Mouse (Mus musculus): ENCODE results near the gene Mill2.
"Not testable (repeated sequence)": the region's sequence is repeated elsewhere in the genome, so short reads cannot be mapped to it uniquely, and the experiment has no call there.

The Mill2 gene

DNA sequence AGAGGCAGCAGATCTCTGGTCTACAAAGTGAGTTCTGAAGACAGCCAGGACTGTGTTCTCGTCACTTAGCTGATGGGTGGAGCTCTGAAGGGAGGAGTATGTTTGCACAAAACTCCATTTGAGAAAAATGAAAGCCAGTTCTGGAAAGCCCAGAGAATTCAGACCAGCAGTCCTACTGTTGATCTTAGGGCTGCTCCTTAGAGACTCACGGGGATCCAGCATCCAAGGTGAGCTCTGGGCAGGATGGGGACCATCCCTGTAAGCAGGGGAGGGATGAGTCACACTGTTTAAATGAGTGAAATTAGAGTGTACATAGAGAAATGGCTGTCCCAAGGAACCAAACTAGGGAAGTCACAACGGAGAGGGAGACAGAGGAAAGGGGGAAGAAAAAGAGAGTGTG, at the start of gene Mill2:
Mill2 (plus strand) TSS at position 102 of the 400 bp plus-strand sequence.
- DNase-seq (ENCODE audit: low read depth), result no peak

DNA sequence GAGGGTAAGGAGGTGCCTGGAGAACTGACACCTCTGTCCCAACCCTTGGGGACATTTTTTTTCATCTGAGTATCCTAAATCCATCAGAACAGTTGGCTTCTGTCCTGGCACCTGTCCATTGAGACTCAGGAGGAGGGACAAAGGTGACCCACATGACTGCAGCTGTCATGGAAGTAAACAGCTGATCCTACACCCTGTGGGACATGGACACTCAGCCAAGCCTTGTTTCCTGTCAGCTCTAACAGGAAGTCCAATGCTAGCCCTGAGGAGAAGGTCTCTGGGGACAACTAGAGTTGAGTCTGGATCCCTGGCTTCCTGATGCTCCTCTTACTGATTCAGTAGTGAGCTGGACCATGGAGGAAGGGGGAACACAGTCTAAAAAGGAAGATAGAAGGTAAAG, 49.1 kb upstream of the Mill2 start:
- DNase-seq (ENCODE audit: low read depth), result not testable (repeated sequence)

GRCm38 (mm10) chr7:18798420-18798819, 41.3 kb upstream of the Mill2 start, which contains the start of gene Psg19:
Gene Psg19 (minus strand): TSS chr7:18798520.
- no peak for DNase-seq (ENCODE audit: low read depth)

GRCm38 (mm10) chr7:18799129-18799528, 40.6 kb upstream of the Mill2 start:
- no peak for DNase-seq (ENCODE audit: low read depth)

DNA sequence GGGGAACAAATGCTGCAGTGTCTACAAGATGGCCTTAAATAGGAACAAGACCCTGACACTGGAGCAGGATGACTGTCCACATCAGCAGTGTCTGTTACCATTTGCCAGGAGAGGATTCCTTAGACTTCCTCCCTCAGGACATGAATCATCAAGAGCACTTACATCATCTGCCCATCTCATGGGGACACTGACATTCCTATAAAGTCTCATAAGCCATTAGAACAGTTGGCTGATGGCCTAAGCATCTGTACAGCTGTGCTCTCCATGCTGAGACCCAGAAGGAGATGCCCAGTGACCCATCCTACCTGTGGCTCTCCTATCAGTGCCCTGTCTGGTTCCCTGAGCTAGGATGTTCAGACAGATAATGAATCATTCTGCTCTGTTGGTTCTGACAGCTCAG, 36.2 kb upstream of the Mill2 start:
- DNase-seq (ENCODE audit: low read depth), result no peak

- DNase-seq (ENCODE audit: low read depth), result no peak
Observed at GRCm38 (mm10) chr7:18818301-18818700, 21.5 kb upstream of the Mill2 start.

- no peak for DNase-seq (ENCODE audit: low read depth)
Observed at GRCm38 (mm10) chr7:18821507-18821906, 18.3 kb upstream of the Mill2 start, which contains the start of gene Psg17. Gene Psg17 (minus strand): TSS chr7:18821607.

GRCm38 (mm10) chr7:18827792-18828546, 11.8 kb upstream of the Mill2 start:
- DNase-seq (ENCODE audit: low read depth), result no peak

DNA sequence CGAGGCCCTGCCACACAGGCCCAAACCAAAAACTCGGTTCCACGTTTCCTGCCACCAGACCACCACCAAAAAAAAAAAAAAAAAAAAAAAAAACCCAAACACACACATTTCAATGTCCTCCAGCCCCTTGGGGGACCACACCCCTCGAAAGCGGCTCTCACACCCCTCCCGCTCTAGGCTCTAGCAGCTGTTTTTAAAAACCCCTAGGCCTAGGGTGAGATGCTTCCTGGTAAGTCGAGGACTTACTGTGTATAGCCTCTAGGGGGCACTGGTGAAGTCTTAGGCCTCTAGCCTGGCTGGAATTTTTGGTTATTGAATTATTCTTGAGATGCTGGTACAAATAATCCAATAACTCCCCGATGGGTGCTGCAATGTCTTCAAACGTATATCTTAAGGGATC, 11.2 kb upstream of the Mill2 start:
- no peak for DNase-seq (ENCODE audit: low read depth)

GRCm38 (mm10) chr7:18829545-18829944, 10.2 kb upstream of the Mill2 start:
- no peak for DNase-seq (ENCODE audit: low read depth)

DNA sequence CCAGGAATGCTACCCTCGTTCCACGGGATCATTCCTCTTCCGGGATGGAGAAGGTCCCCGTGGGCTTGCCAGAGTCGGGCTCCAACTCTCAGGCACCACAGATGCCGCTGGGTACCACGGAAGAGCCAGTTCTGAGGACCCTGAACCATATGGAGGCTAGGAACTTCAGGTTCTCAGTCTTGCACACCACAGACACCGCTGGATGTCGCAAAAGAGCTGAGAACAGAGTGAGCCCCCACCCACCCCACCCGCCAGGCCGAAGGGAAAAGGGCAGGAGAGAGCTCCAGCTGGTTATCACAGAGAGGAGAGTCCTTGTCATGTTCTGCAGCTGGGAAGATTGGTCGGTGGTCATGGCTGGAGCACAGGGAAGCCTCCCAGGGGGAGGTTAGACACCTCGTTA, 7.5 kb upstream of the Mill2 start:
- no peak for DNase-seq (ENCODE audit: low read depth)

GRCm38 (mm10) chr7:18840386-18841173, 814 bp downstream of the Mill2 start:
- DNase-seq (ENCODE audit: low read depth), result no peak

- no peak for DNase-seq (ENCODE audit: low read depth)
Observed at GRCm38 (mm10) chr7:18841174-18841567, 1.4 kb downstream of the Mill2 start.

DNA sequence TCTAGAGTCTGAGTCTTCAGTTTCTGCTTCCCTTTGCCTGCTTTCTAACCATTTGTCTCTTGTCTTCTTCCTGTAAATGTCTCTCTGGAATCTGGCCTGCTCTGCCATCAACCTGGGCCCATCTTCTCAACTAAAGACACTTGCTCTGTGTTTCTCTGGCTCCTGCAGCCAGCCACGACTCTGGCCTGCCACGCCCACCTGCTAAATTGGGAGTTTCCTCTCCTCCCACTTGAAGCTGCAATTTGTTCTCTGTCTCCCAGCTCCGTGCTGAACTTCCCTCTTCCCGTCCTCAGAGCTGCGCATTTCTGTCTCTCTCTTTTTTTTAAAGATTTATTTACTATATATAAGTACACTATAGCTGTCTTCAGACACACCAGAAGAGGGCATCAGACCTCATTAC, 5.0 kb downstream of the Mill2 start:
- no peak for DNase-seq (ENCODE audit: low read depth)

GRCm38 (mm10) chr7:18848395-18848794, 8.6 kb downstream of the Mill2 start:
- no peak for DNase-seq (ENCODE audit: low read depth)

DNA sequence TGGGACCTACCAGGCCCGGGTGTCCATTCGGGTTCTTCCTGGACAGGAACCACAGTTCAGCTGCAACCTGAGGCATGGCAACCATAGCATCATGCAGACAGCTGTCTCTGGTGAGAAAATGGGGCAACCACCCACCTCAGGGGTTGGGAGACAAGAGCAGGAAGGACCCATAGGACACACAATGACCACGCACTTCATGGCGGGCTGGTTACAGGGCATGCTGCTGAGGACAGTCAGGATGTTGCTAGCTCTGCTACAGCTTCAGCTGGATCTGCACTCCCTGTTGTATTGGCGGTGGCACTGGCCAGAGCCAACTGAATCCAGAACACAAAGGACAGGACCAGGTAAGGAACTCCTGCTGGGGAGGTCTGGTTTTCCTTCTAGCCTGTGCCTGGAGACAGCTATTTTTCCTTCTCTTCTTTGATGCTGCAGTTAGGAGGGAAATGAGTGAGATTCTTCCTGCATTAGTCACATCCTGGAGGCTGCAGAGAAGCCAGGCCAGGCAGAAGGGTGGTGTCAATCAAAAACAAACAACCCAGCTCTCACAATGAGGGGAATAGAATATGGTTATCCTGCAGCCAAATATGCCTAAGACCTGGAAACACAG, 18.6 kb downstream of the Mill2 start:
- DNase-seq (ENCODE audit: low read depth), result no peak

- no peak for DNase-seq (ENCODE audit: low read depth)
Observed at GRCm38 (mm10) chr7:18862801-18863200, 23.0 kb downstream of the Mill2 start.

GRCm38 (mm10) chr7:18868491-18868890, 28.7 kb downstream of the Mill2 start:
- no peak for DNase-seq (ENCODE audit: low read depth)

DNA sequence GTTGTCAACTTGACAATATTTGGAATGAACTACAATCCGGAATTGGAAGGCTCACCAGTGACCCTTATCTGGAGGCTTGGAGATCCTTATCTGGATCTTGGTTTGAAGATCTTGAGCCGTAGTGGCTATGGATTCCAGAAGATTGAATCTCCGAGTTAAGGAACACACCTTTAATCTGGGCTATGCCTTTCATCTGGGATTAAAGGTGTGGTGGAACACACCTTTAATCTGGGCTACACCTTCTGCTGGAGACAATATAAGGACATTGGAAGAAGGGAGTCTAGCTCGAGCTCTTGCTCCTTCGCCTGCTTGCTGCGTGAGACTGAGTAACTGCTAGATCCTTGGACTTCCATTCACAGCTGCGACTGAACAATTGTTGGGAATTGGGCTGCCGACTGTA, 31.3 kb downstream of the Mill2 start, which contains the start of gene Pglyrp1:
Pglyrp1 (plus strand) TSS at position 301 of the 400 bp plus-strand sequence.
- not testable (repeated sequence) for DNase-seq (ENCODE audit: low read depth)

DNA sequence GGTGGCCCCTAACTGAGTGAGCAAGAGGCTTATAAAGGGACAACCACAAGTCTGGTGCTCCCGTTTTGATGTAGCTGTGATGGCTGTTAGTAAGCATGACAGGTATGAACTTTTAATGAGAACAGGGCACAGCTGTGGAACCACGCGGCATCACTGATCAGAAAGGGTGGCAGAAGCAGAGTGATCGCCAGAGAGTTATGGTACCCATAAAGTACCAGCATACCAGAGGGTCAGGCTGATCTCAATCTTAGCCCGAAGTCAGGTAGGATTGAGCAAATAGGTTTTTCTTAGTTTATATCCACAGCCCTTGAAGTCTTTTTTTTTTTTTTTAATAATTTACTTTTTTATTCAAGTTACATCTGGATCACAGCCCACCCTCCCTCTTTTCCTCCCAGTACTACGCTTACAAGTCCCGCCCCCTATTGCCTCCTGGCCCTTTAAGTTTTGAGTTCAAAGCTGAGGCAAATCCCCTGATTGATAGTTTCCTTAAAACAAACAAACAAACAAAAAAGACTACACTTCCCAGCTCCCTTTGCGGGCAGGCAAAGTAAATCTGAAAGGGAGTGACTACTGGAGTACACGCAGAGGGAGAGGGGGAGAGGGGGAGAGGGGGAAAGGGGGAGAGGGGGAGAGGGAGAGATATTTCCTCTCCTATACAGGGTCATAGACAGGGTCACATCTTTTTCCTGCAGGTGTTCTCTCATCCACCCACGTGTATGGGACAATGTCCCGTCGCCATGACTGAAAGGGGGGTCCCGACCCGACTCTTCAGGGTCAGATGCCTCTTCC, 32.4 kb downstream of the Mill2 start:
- DNase-seq (ENCODE audit: low read depth), result no peak

DNA sequence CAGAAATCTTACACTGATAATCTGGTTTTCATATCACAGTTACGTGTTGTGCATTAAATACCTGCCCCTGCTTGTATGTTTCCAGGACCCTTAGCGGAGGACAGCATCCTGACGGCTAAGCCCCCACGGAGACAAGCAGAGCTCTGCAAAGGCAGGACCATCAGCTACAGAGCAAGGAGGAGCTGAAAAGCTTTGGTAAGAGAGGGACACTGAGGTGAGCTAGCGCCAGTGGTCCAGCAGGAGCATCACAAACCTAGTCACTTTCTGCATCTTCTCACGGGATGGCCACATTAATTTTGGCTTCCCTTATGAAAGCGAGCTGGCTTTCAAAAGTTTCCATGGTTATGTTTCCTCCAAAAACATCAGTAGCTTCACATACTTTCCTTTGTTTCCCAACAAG, 33.0 kb downstream of the Mill2 start:
- no peak for DNase-seq (ENCODE audit: low read depth)

GRCm38 (mm10) chr7:18873253-18873652, 33.5 kb downstream of the Mill2 start:
- peak; percentile 71 for DNase-seq (ENCODE audit: low read depth)

Measured in fibroblast of lung, adult 2 months (primary cell).